10 mouse cellular contexts compared by ENCODE assay signal in genomic region chr1:159186741-159187140, GRCm38 (mm10). TPM values are rescaled to one million over a fixed set of nuclear protein-coding genes. Genes with fewer than 3 reads are reported as not detected.
DNase-seq lines count a peak whose midpoint lies in the region; ATAC-seq lines count a peak whose summit lies in the region.
"Had no signal": no experiment of that assay in that cellular context is flagged by ENCODE, and none has a peak within 500 bp of the region (broad histone marks: within the 10 kb centered on the region; RNA-seq: fewer than 3 reads in every experiment).

No protein-coding gene starts in this region.

- intact Hi-C loops in heart, postnatal 36 days (cut with DNase I), result no loop called here
- intact Hi-C loops in left cerebral cortex, postnatal 10 days (cut with DNase I), result no loop called here

- ATAC-seq in common myeloid progenitor, adult 5-6 weeks (replicated peaks; ENCODE audit: low read depth, poor library complexity, severe bottlenecking), result peak; percentile 100
- peak; percentile 94 for ATAC-seq in monocyte, adult 5-6 weeks (replicated peaks; ENCODE audit: insufficient number of reproducible peaks, low FRiP score, low TSS enrichment, poor library complexity, severe bottlenecking)
- no peak for ATAC-seq in frontal cortex, adult (ENCODE audit: low TSS enrichment)
- ATAC-seq: hindbrain, postnatal 0 days had no signal

- peak; percentile 3 for DNase-seq in kidney, adult 9 months
- DNase-seq in kidney, postnatal 4 days, result no peak
- peak; percentile 23 to 38 for DNase-seq in heart, postnatal 36 days
- no peak for DNase-seq in left cerebral cortex, postnatal 10 days (ENCODE audit: extremely low spot score in 1 of 2, low spot score in 2 of 2)
- DNase-seq: gastrocnemius, postnatal 14 days; thymus, postnatal 25 days had no signal

RNA-seq across cellular contexts. Expression of gene Cop1, which starts 45.4 kb away (rescaled TPM):
- 145 and 180 TPM in 2 replicates for total RNA-seq in common myeloid progenitor, adult 5-6 weeks (2017)
- total RNA-seq in heart, postnatal 36 days (2021), result 100 to 1,000 TPM; 133 to 135 TPM
- 174 to 215 TPM (median 213 TPM) in 3 replicates for total RNA-seq in monocyte, adult 5-6 weeks (2017)
- 100 to 1,000 TPM; 111 to 129 TPM for total RNA-seq in left cerebral cortex, postnatal 10 days (2021)

Comparison
In these comparisons a context has a peak if more than half of its experiments do, and no peak if none do; other contexts are left out.
1. DNase-seq: peak in kidney, adult 9 months (single experiment) and heart, postnatal 36 days (2 of 2); none in kidney, postnatal 4 days (0 of 2) and left cerebral cortex, postnatal 10 days (0 of 2).